Mouse (Mus musculus): ENCODE results near the gene Timm17a. TPM values are rescaled to one million over a fixed set of nuclear protein-coding genes. Genes with fewer than 3 reads are reported as not detected.

The Timm17a gene
- 100 to 1,000 TPM; 124 to 161 TPM for polyA plus RNA-seq (2017; shearing (Covaris generic))

GRCm38 (mm10) chr1:135313284-135314031 lies at the start of gene Timm17a:
Gene Timm17a, minus strand, starts transcription at chr1:135313778.

GRCm38 (mm10) chr1:135324571-135324970 lies 11.0 kb upstream of the Timm17a start, which contains the start of gene Lmod1:
Gene Lmod1, plus strand, starts transcription at chr1:135324807.

DNA sequence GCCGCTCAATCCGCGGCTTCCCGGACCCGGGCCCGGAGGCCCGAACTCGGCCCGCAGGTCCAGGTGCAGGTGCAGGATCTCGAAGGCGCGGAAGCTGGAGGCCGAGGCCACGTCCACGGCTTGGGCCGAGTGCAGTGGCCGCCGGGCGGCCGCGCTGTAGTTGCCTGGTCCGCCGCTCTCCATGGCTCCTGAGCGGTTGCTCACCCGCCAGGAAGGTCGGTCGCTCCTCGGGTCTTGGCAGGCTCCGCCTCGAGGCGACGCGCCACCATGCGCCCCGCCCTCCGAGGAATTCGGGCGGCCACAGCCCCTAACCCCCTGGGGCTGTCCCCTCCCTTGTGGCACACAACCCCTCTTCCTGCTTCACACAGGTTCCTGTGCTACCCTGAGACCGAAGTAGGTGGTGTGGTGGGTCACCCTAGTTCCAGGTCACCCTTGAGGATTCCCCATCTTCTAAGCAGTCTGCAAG lies 29.7 kb downstream of the Timm17a start, which contains the start of gene Rnpep:
TSS of gene Rnpep (minus strand) at position 259 of the 466 bp plus-strand sequence.

GRCm38 (mm10) chr1:135258380-135259127 lies 55.0 kb downstream of the Timm17a start, which contains the start of gene Elf3:
Gene Elf3, minus strand, starts transcription at chr1:135258568.

Other genes with a start within 250 kb of the Timm17a start
- under 1 TPM; 0.14 to 0.45 TPM for gene Lgr6, start 208.5 kb downstream of the Timm17a start, polyA plus RNA-seq (2017; shearing (Covaris generic))
- 100 to 1,000 TPM; 146 to 335 TPM for gene Ptpn7, start 181.1 kb downstream of the Timm17a start, polyA plus RNA-seq (2017; shearing (Covaris generic))
- 10 to 100 TPM; 52.3 to 78.5 TPM for gene Arl8a, start 167.0 kb downstream of the Timm17a start, polyA plus RNA-seq (2017; shearing (Covaris generic))
- not detected for gene Gpr37l1, start 146.1 kb downstream of the Timm17a start, polyA plus RNA-seq (2017; shearing (Covaris generic))
- not detected for gene Elf3, start 55.2 kb downstream of the Timm17a start, polyA plus RNA-seq (2017; shearing (Covaris generic))
- 100 to 1,000 TPM in 1 of 2 experiments, 10 to 100 TPM in 1; 68.0 to 135 TPM for gene Rnpep, start 29.7 kb downstream of the Timm17a start, polyA plus RNA-seq (2017; shearing (Covaris generic))
- gene Lmod1, start 11.0 kb upstream of the Timm17a start, polyA plus RNA-seq (2017; shearing (Covaris generic)) = not detected
- gene Shisa4, start 61.5 kb upstream of the Timm17a start, polyA plus RNA-seq (2017; shearing (Covaris generic)) = under 1 TPM; 0.23 to 0.37 TPM
- gene Ipo9, start 116.7 kb upstream of the Timm17a start, polyA plus RNA-seq (2017; shearing (Covaris generic)) = 10 to 100 TPM; 50.9 to 53.3 TPM

All from activated CD4-positive, CD25-positive, alpha-beta regulatory T cell (primary cell).